Mouse (Mus musculus) brain, embryonic 14.5 days (tissue): ENCODE results near the gene Aanat.

ENCODE experiments used
- CTCF ChIP-seq: fragments of 200-500 bp; IDR thresholded peaks from 2 replicates; pipeline ENCODE4 v1.5.1; 2012; ENCODE audit warnings: inconsistent platforms, mild to moderate bottlenecking, moderate library complexity, borderline replicate concordance; ENCODE audit not compliant: insufficient read depth, insufficient read length; ENCODE audit errors: extremely low read depth
- POLR2A ChIP-seq: fragments of 200-500 bp; IDR thresholded peaks from 2 replicates; pipeline ENCODE4 v1.6.1; 2012; ENCODE audit warnings: mild to moderate bottlenecking, inconsistent platforms, borderline replicate concordance; ENCODE audit not compliant: poor library complexity, insufficient read depth, insufficient read length, severe bottlenecking; ENCODE audit errors: extremely low read depth

GRCm38 (mm10) chr11:116570821-116571220 is 15.4 kb upstream of the Aanat start:
- TF ChIP-seq CTCF (no peak), POLR2A (no peak)
